Mouse (Mus musculus) midbrain, embryonic 13.5 days (tissue): ENCODE data around the gene Gzmg. TPM values are rescaled to one million over a fixed set of nuclear protein-coding genes. Genes with fewer than 3 reads are reported as not detected.
"Not testable (repeated sequence)": the region's sequence is repeated elsewhere in the genome, so short reads cannot be mapped to it uniquely, and the experiment has no call there.

Experiments used
- ATAC-seq: fragments of 200-750 bp; cut with Nextera tagmentation; 2 replicates; pipeline ENCODE4 v1.8.0; 2017; ENCODE audit warnings: mild to moderate bottlenecking, moderate TSS enrichment, moderate library complexity
- H3K27ac ChIP-seq: fragments of 300-500 bp; sonication (generic); 2 replicates; pipeline ENCODE4 v1.5.1; 2015; ENCODE audit warnings: inconsistent platforms, mild to moderate bottlenecking, moderate library complexity
- H3K27me3 ChIP-seq: fragments of 300-500 bp; sonication (generic); 2 replicates; pipeline ENCODE4 v1.6.1; 2015; ENCODE audit warnings: mild to moderate bottlenecking, inconsistent platforms
- H3K36me3 ChIP-seq: fragments of 300-500 bp; sonication (generic); 2 replicates; pipeline ENCODE4 v1.6.1; 2015; ENCODE audit warnings: mild to moderate bottlenecking, inconsistent platforms
- H3K4me1 ChIP-seq: fragments of 300-500 bp; sonication (generic); replicated peaks from 2 replicates; pipeline ENCODE4 v1.6.1; 2015; ENCODE audit warnings: inconsistent platforms
- H3K4me2 ChIP-seq: fragments of 300-500 bp; sonication (generic); replicated peaks from 2 replicates; pipeline ENCODE4 v1.6.1; 2015; ENCODE audit warnings: moderate library complexity, mild to moderate bottlenecking, inconsistent platforms
- H3K4me3 ChIP-seq: fragments of 300-500 bp; sonication (generic); replicated peaks from 2 replicates; pipeline ENCODE4 v1.5.1; 2015; ENCODE audit warnings: mild to moderate bottlenecking, inconsistent platforms
- H3K9ac ChIP-seq: fragments of 300-500 bp; sonication (generic); replicated peaks from 2 replicates; pipeline ENCODE4 v1.6.1; 2015; ENCODE audit warnings: mild to moderate bottlenecking, inconsistent platforms
- H3K9me3 ChIP-seq: fragments of 300-500 bp; sonication (generic); 2 replicates; pipeline ENCODE4 v1.6.1; 2016; ENCODE audit warnings: mild to moderate bottlenecking, inconsistent platforms
- WGBS: fragments of 180-500 bp; shearing (Covaris S2); methylation state at CpG from one replicate; pipeline ENCODE4 v1.1.7; 2015; 5-methylcytosine and 5-hydroxymethylcytosine counted together
- polyA plus RNA-seq: library from polyadenylated mRNA; unstranded; fragments of >200 nt; fragmentation: Nextera tagmentation; extraction: Ambion mirVana; gene quantifications from 2 replicates; pipeline ENCODE4 v1.2.1, GENCODE M21; 2015

Gzmg gene
- polyA plus RNA-seq, 1 experiment from 2014 or later: not detected

GRCm38 (mm10) chr14:56133675-56134074 is 25.7 kb downstream of the Gzmg start:
- WGBS: 75% methylated on average over 1 of the region's 1 CpGs
- not testable (repeated sequence) for H3K4me2 ChIP-seq, H3K27me3 ChIP-seq, H3K27ac ChIP-seq, H3K9me3 ChIP-seq, H3K4me1 ChIP-seq, H3K9ac ChIP-seq, H3K4me3 ChIP-seq, ATAC-seq, H3K36me3 ChIP-seq

GRCm38 (mm10) chr14:56132508-56132907 is 26.9 kb downstream of the Gzmg start, which contains the start of gene Gzmd:
Gene Gzmd (minus strand): TSS chr14:56132608.
- H3K27ac ChIP-seq, H3K9ac ChIP-seq, H3K27me3 ChIP-seq, ATAC-seq, H3K4me1 ChIP-seq, H3K4me2 ChIP-seq, H3K36me3 ChIP-seq, H3K9me3 ChIP-seq, H3K4me3 ChIP-seq: not testable (repeated sequence)
- WGBS: 84% methylated on average over 2 of the region's 2 CpGs

- Histone ChIP-seq H3K4me1 (no peaks in the 10 kb centered on the region), H3K27ac (no peak overlapping the region), H3K27me3 (no peaks in the 10 kb centered on the region), H3K4me2 (no peak overlapping the region), H3K9me3 (no peaks in the 10 kb centered on the region), H3K4me3 (no peak overlapping the region), H3K9ac (no peak overlapping the region), H3K36me3 (no peaks in the 10 kb centered on the region)
- WGBS: 51% methylated on average over 3 of the region's 3 CpGs
- ATAC-seq: no peak
Observed at GRCm38 (mm10) chr14:56128341-56128740, 31.0 kb downstream of the Gzmg start.

- no peak overlapping the region for H3K4me2 ChIP-seq
- no peak for ATAC-seq
- H3K4me3 ChIP-seq: no peak overlapping the region
- 82% methylated on average over 3 of the region's 3 CpGs for WGBS
- no peak overlapping the region for H3K9ac ChIP-seq
- H3K4me1 ChIP-seq: no peaks in the 10 kb centered on the region
- no peaks in the 10 kb centered on the region for H3K36me3 ChIP-seq
- no peaks in the 10 kb centered on the region for H3K9me3 ChIP-seq
- H3K27ac ChIP-seq: no peak overlapping the region
- no peaks in the 10 kb centered on the region for H3K27me3 ChIP-seq
Observed at GRCm38 (mm10) chr14:56123516-56123915, 35.9 kb downstream of the Gzmg start.

- Histone ChIP-seq H3K9me3 (no peaks in the 10 kb centered on the region), H3K4me1 (no peaks in the 10 kb centered on the region), H3K9ac (no peak within 1 kb of the TSS), H3K36me3 (no peaks in the 10 kb centered on the region), H3K27ac (no peak within 1 kb of the TSS), H3K4me3 (no peak within 1 kb of the TSS), H3K27me3 (no peaks in the 10 kb centered on the region), H3K4me2 (no peak within 1 kb of the TSS)
- ATAC-seq: no peak
Observed at GRCm38 (mm10) chr14:56120525-56120924, 38.9 kb downstream of the Gzmg start, which contains the start of gene Gzme. Gene Gzme (minus strand): TSS chr14:56120625.

GRCm38 (mm10) chr14:56115531-56116310 is 43.7 kb downstream of the Gzmg start:
- ATAC-seq: not testable (repeated sequence)

More at GRCm38 (mm10) chr14:56115531-56116310, 43.7 kb downstream of the Gzmg start:
- H3K4me1 ChIP-seq, H3K27ac ChIP-seq, H3K36me3 ChIP-seq, H3K27me3 ChIP-seq, H3K9me3 ChIP-seq, H3K9ac ChIP-seq, H3K4me2 ChIP-seq, H3K4me3 ChIP-seq: not testable (repeated sequence)
- WGBS: 91% methylated on average over 33 of the region's 33 CpGs

Other genes with a start within 250 kb of the Gzmg start
- gene Cma1, start 214.9 kb downstream of the Gzmg start, polyA plus RNA-seq: not detected in 2 replicates
- not detected in 2 replicates for gene Cma2, start 208.6 kb downstream of the Gzmg start, polyA plus RNA-seq
- gene Mcpt1, start 141.6 kb downstream of the Gzmg start, polyA plus RNA-seq: not detected in 2 replicates
- not detected in 2 replicates for gene Mcpt9, start 129.1 kb downstream of the Gzmg start, polyA plus RNA-seq
- not detected in 2 replicates for gene Mcpt2, start 117.5 kb downstream of the Gzmg start, polyA plus RNA-seq
- not detected in 2 replicates for gene Mcpt4, start 97.3 kb downstream of the Gzmg start, polyA plus RNA-seq
- not detected in 2 replicates for gene Mcpt8, start 74.3 kb downstream of the Gzmg start, polyA plus RNA-seq
- not detected in 2 replicates for gene Ctsg, start 57.0 kb downstream of the Gzmg start, polyA plus RNA-seq
- not detected in 2 replicates for gene Gzme, start 39.0 kb downstream of the Gzmg start, polyA plus RNA-seq
- gene Gzmd, start 27.0 kb downstream of the Gzmg start, polyA plus RNA-seq: not detected in 2 replicates
- not detected in 2 replicates for gene Gzmn, start 15.0 kb upstream of the Gzmg start, polyA plus RNA-seq
- gene Gzmf, start 51.8 kb upstream of the Gzmg start, polyA plus RNA-seq: not detected in 2 replicates
- not detected in 2 replicates for gene Gzmc, start 75.1 kb upstream of the Gzmg start, polyA plus RNA-seq
- not detected in 2 replicates for gene Gzmb, start 102.7 kb upstream of the Gzmg start, polyA plus RNA-seq
- gene Atp12a, start 205.5 kb upstream of the Gzmg start, polyA plus RNA-seq: 0.05 TPM in 1 of 2 replicates, not detected in the other
- gene Rnf17, start 243.0 kb upstream of the Gzmg start, polyA plus RNA-seq: 1.3 and 1.7 TPM in 2 replicates